Mouse (Mus musculus) embryonic fibroblast, embryonic 13.5 days (primary cell): ENCODE measurements around the gene Zfr2.
"Not testable (repeated sequence)": the region's sequence is repeated elsewhere in the genome, so short reads cannot be mapped to it uniquely, and the experiment has no call there.

Experiments
- CTCF ChIP-seq: IDR thresholded peaks from 2 replicates; pipeline ENCODE4 v1.5.1; 2011; ENCODE audit warnings: mild to moderate bottlenecking, control low read depth, low read length, moderate library complexity, borderline replicate concordance; ENCODE audit not compliant: insufficient read depth
- POLR2A ChIP-seq: IDR thresholded peaks from 2 replicates; pipeline ENCODE4 v1.6.1; 2011; ENCODE audit warnings: low read depth, mild to moderate bottlenecking, control low read depth, low read length, moderate library complexity

GRCm38 (mm10) chr10:81217267-81217666 is 15.7 kb upstream of the Zfr2 start:
- peak; percentile 69; the same call in 1 of the 2 replicates for TF ChIP-seq CTCF
- TF ChIP-seq POLR2A = not testable (repeated sequence)
